Mouse (Mus musculus) left cerebral cortex, adult 2 months (tissue): ENCODE data around the gene Slc35d2. TPM values are rescaled to one million over a fixed set of nuclear protein-coding genes. Genes with fewer than 3 reads are reported as not detected.

ENCODE experiments used
- DNase-seq, 2 experiments: peaks; one replicate each; pipeline ENCODE4 v3.0.0; 2021 to 2022; ENCODE audit warnings: low spot score in 2 of 2, mixed read lengths in 1 of 2; ENCODE audit errors: extremely low spot score in 1 of 2
- H3K27ac ChIP-seq: fragments of 200-600 bp; 2 replicates; pipeline ENCODE4 v1.8.1; 2022
- H3K4me3 ChIP-seq: fragments of 200-600 bp; 2 replicates; pipeline ENCODE4 v1.8.1; 2022
- CTCF ChIP-seq: fragments of 200-600 bp; IDR thresholded peaks from 2 replicates; pipeline ENCODE4 v1.8.1; 2022; ENCODE audit warnings: antibody characterized with exemption, mild to moderate bottlenecking, moderate library complexity
- intact Hi-C: fragments of 180-260 bp; cut with DNase I; formaldehyde crosslinking; loops from one replicate; pipeline ENCODE4 v1.15.1; 2025
- total RNA-seq, 2 experiments: library from RNA; stranded (reverse); gene quantifications; 2 replicates each; pipeline ENCODE4 v1.2.3; 2021

The Slc35d2 gene
- total RNA-seq, 2 experiments from 2014 or later: 0.41 to 0.84 TPM

GRCm38 (mm10) chr13:64153083-64153682 is 24.0 kb upstream of the Slc35d2 start, which contains the start of gene Zfp367:
Gene Zfp367, minus strand, starts transcription at chr13:64153202.
- TF ChIP-seq CTCF: no peak
- Histone ChIP-seq H3K27ac (peak within 1 kb of the TSS; percentile 81), H3K4me3 (peak within 1 kb of the TSS; percentile 65)
- peak; percentile 96 to 97 for DNase-seq
- intact Hi-C loops: loop anchor here (1.0 to 10.0 kb wide), 2 partner anchors 8 to 588 kb away; partner anchors contain the start of gene Habp4

- intact Hi-C loops: loop anchor here (1.0 to 10.0 kb wide), 2 partner anchors 9 to 588 kb away; partner anchors contain the start of gene Habp4
- H3K4me3 ChIP-seq: peak overlapping the region; percentile 65
- TF ChIP-seq CTCF: no peak
- peak; percentile 53 to 59 for DNase-seq
- peak overlapping the region; percentile 81 for H3K27ac ChIP-seq
Measured at GRCm38 (mm10) chr13:64152671-64153082, 23.5 kb upstream of the Slc35d2 start.

GRCm38 (mm10) chr13:64152241-64152669 is 23.1 kb upstream of the Slc35d2 start:
- peak; percentile 72 to 83 for DNase-seq
- Histone ChIP-seq H3K4me3 (peak overlapping the region; percentile 65), H3K27ac (peak overlapping the region; percentile 81)
- no peak for TF ChIP-seq CTCF
- intact Hi-C loops: loop anchor here (10.0 kb wide), 1 partner anchor 587 kb away; no protein-coding TSS in a partner anchor

GRCm38 (mm10) chr13:64150121-64150520 is 21.0 kb upstream of the Slc35d2 start:
- TF ChIP-seq CTCF: no peak
- Histone ChIP-seq H3K27ac (no peak overlapping the region), H3K4me3 (no peak overlapping the region)
- intact Hi-C loops: loop anchor here (10.0 kb wide), 1 partner anchor 585 kb away; no protein-coding TSS in a partner anchor
- no peak for DNase-seq

- Histone ChIP-seq H3K4me3 (peak overlapping the region; percentile 54), H3K27ac (peak overlapping the region; percentile 58; the same call in 1 of the 2 replicates)
- peak; percentile 18 to 29 for DNase-seq
- peak; percentile 27 for TF ChIP-seq CTCF
- intact Hi-C loops: no loop called here
Measured at GRCm38 (mm10) chr13:64129616-64130375, 628 bp upstream of the Slc35d2 start.

GRCm38 (mm10) chr13:64126316-64126715 is 2.9 kb downstream of the Slc35d2 start:
- TF ChIP-seq CTCF: no peak
- H3K27ac ChIP-seq: no peak overlapping the region
- H3K4me3 ChIP-seq: no peak overlapping the region
- intact Hi-C loops: no loop called here
- no peak for DNase-seq

GRCm38 (mm10) chr13:64124886-64125285 is 4.3 kb downstream of the Slc35d2 start:
- TF ChIP-seq CTCF: no peak
- Histone ChIP-seq H3K27ac (no peak overlapping the region), H3K4me3 (no peak overlapping the region)
- intact Hi-C loops: no loop called here
- no peak for DNase-seq

- no peak for TF ChIP-seq CTCF
- Histone ChIP-seq H3K27ac (no peak overlapping the region), H3K4me3 (no peak overlapping the region)
- intact Hi-C loops: no loop called here
- DNase-seq: no peak
Measured at GRCm38 (mm10) chr13:64123491-64124188, 5.5 kb downstream of the Slc35d2 start.

GRCm38 (mm10) chr13:64120760-64121159 is 8.4 kb downstream of the Slc35d2 start:
- H3K4me3 ChIP-seq: no peak overlapping the region
- DNase-seq: no peak
- intact Hi-C loops: no loop called here
- TF ChIP-seq CTCF: no peak
- no peak overlapping the region for H3K27ac ChIP-seq

GRCm38 (mm10) chr13:64117442-64117841 is 11.7 kb downstream of the Slc35d2 start:
- H3K27ac ChIP-seq: no peak overlapping the region
- TF ChIP-seq CTCF: peak; percentile 33
- H3K4me3 ChIP-seq: no peak overlapping the region
- DNase-seq: no peak
- intact Hi-C loops: no loop called here

- Histone ChIP-seq H3K27ac (no peak overlapping the region), H3K4me3 (no peak overlapping the region)
- intact Hi-C loops: no loop called here
- no peak for DNase-seq
- TF ChIP-seq CTCF: no peak
Measured at GRCm38 (mm10) chr13:64110421-64110820, 18.7 kb downstream of the Slc35d2 start.
